Mouse (Mus musculus) liver (tissue): Measurements from ENCODE around the gene Gm11492.

Source experiments
- DNase-seq: peaks from one replicate; pipeline ENCODE4 v3.0.0-alpha.2; 2020; ENCODE audit warnings: mixed read lengths

Gm11492 gene

GRCm38 (mm10) chr11:87602234-87602633 is 35.8 kb downstream of the Gm11492 start:
- no peak for DNase-seq

GRCm38 (mm10) chr11:87603571-87603970 is 37.1 kb downstream of the Gm11492 start:
- DNase-seq: no peak

- no peak for DNase-seq
Observed at GRCm38 (mm10) chr11:87609264-87609663, 42.8 kb downstream of the Gm11492 start.

- no peak for DNase-seq
Observed at GRCm38 (mm10) chr11:87611547-87611946, 45.1 kb downstream of the Gm11492 start.

- DNase-seq: no peak
Observed at GRCm38 (mm10) chr11:87613972-87614371, 47.5 kb downstream of the Gm11492 start.

GRCm38 (mm10) chr11:87615551-87615950 is 49.1 kb downstream of the Gm11492 start:
- DNase-seq: no peak

GRCm38 (mm10) chr11:87615952-87616351 is 49.5 kb downstream of the Gm11492 start:
- DNase-seq: no peak

GRCm38 (mm10) chr11:87616790-87617474 is 50.5 kb downstream of the Gm11492 start, which contains the start of gene Hsf5:
Hsf5 (plus strand) TSS chr11:87617164.
- no peak for DNase-seq

- no peak for DNase-seq
Observed at GRCm38 (mm10) chr11:87617606-87618005, 51.2 kb downstream of the Gm11492 start.
